Comparison of ENCODE assay signal across 8 mouse cellular contexts in genomic region chr2:32912210-32912804, GRCm38 (mm10). TPM values are rescaled to one million over a fixed set of nuclear protein-coding genes. Genes with fewer than 3 reads are reported as not detected.
DNase-seq lines count a peak whose midpoint lies in the region; ATAC-seq and TF ChIP-seq lines count a peak whose summit lies in the region.

No protein-coding gene starts in this region.

- peak; percentile 83 for ATAC-seq in erythroblast, adult 5-6 weeks (replicated peaks; ENCODE audit: low FRiP score, poor library complexity, severe bottlenecking)

- peak; percentile 80 for DNase-seq in Muller cell, postnatal 12 days (ENCODE audit: inconsistent ontology term)
- peak; percentile 95 for DNase-seq in brain, embryonic 14.5 days (ENCODE audit: low read depth)
- peak; percentile 89 to 92 for DNase-seq in heart, postnatal 10 days
- peak; percentile 89 to 91 for DNase-seq in layer of hippocampus, postnatal 10 days (ENCODE audit: low spot score in 2 of 2)
- peak; percentile 84 to 90 for DNase-seq in lung, postnatal 4 days
- DNase-seq in right cerebral cortex, postnatal 4 days = peak; percentile 91
- DNase-seq in yolk sac, embryonic 10.5 days (ENCODE audit: low spot score) = peak; percentile 61

- no peak for TF ChIP-seq POLR2A in brain, embryonic 14.5 days (IDR thresholded peaks at IDR 0.05; ENCODE audit: borderline replicate concordance, extremely low read depth, insufficient read depth, insufficient read length, poor library complexity, severe bottlenecking)

- peak; percentile 100 for TF ChIP-seq CTCF in brain, embryonic 14.5 days (IDR thresholded peaks at IDR 0.05; ENCODE audit: borderline replicate concordance, extremely low read depth, insufficient read depth, insufficient read length)

- intact Hi-C loops in heart, postnatal 10 days (cut with DNase I) = loop anchor here (1.0 to 2.0 kb wide), 2 partner anchors 36 to 47 kb away; partner anchors contain the start of gene Fam129b

RNA-seq across cellular contexts. Expression of gene Fam129b, which starts 36.4 kb away (rescaled TPM):
- polyA plus RNA-seq in brain, embryonic 14.5 days (2012; rRNA removed) = 40.2 and 47.0 TPM in 2 replicates
- total RNA-seq in erythroblast, adult 5-6 weeks (2015; ENCODE audit: low replicate concordance) = 3.1 and 5.8 TPM in 2 replicates
- 2.6 and 5.6 TPM in 2 replicates for total RNA-seq in erythroblast, adult 5-6 weeks (2017; ENCODE audit: low replicate concordance)
- 10 to 100 TPM; 40.4 to 46.2 TPM for total RNA-seq in heart, postnatal 10 days (2021)
- 10 to 100 TPM; 22.6 to 26.3 TPM for total RNA-seq in layer of hippocampus, postnatal 10 days (2021)

RNA-seq across cellular contexts. Expression of gene Rpl12, which starts 49.1 kb away (rescaled TPM):
- 554 and 748 TPM in 2 replicates for polyA plus RNA-seq in brain, embryonic 14.5 days (2012; rRNA removed)
- total RNA-seq in erythroblast, adult 5-6 weeks (2015; ENCODE audit: low replicate concordance) = 305 and 430 TPM in 2 replicates
- 287 and 320 TPM in 2 replicates for total RNA-seq in erythroblast, adult 5-6 weeks (2017; ENCODE audit: low replicate concordance)
- total RNA-seq in heart, postnatal 10 days (2021) = 100 to 1,000 TPM in 1 of 2 experiments, 10 to 100 TPM in 1; 94.4 to 121 TPM
- total RNA-seq in layer of hippocampus, postnatal 10 days (2021) = 100 to 1,000 TPM; 155 to 179 TPM

RNA-seq across cellular contexts. Expression of gene Lrsam1, which starts 49.1 kb away (rescaled TPM):
- polyA plus RNA-seq in brain, embryonic 14.5 days (2012; rRNA removed) = 28.4 and 31.8 TPM in 2 replicates
- total RNA-seq in erythroblast, adult 5-6 weeks (2015; ENCODE audit: low replicate concordance) = 3.1 and 6.5 TPM in 2 replicates
- total RNA-seq in erythroblast, adult 5-6 weeks (2017; ENCODE audit: low replicate concordance) = 1.7 and 3.5 TPM in 2 replicates
- 10 to 100 TPM; 10.7 to 16.2 TPM for total RNA-seq in heart, postnatal 10 days (2021)
- total RNA-seq in layer of hippocampus, postnatal 10 days (2021) = 10 to 100 TPM; 36.5 to 40.4 TPM

Comparison
In these comparisons a context has a peak if more than half of its experiments do, and no peak if none do; other contexts are left out.
1. Peak in every context shown above with its lines: DNase-seq and ATAC-seq.